Mouse (Mus musculus) brain, embryonic 14.5 days (tissue): ENCODE measurements around the gene Adamts9. TPM values are rescaled to one million over a fixed set of nuclear protein-coding genes. Genes with fewer than 3 reads are reported as not detected.

ENCODE experiments used
- DNase-seq: peaks from one replicate; pipeline ENCODE4 v3.0.0-alpha.2; 2011; ENCODE audit warnings: low read depth
- CTCF ChIP-seq: fragments of 200-500 bp; IDR thresholded peaks from 2 replicates; pipeline ENCODE4 v1.5.1; 2012; ENCODE audit warnings: inconsistent platforms, mild to moderate bottlenecking, moderate library complexity, borderline replicate concordance; ENCODE audit not compliant: insufficient read depth, insufficient read length; ENCODE audit errors: extremely low read depth
- POLR2A ChIP-seq: fragments of 200-500 bp; IDR thresholded peaks from 2 replicates; pipeline ENCODE4 v1.6.1; 2012; ENCODE audit warnings: mild to moderate bottlenecking, inconsistent platforms, borderline replicate concordance; ENCODE audit not compliant: poor library complexity, insufficient read depth, insufficient read length, severe bottlenecking; ENCODE audit errors: extremely low read depth
- polyA plus RNA-seq: library from polyadenylated mRNA; depleted of rRNA; stranded (reverse); fragments of >200 nt; gene quantifications from 2 replicates; pipeline ENCODE4 v1.2.3, GENCODE M21; 2012

Gene Adamts9
- polyA plus RNA-seq, 1 experiment = 4.2 TPM

DNA sequence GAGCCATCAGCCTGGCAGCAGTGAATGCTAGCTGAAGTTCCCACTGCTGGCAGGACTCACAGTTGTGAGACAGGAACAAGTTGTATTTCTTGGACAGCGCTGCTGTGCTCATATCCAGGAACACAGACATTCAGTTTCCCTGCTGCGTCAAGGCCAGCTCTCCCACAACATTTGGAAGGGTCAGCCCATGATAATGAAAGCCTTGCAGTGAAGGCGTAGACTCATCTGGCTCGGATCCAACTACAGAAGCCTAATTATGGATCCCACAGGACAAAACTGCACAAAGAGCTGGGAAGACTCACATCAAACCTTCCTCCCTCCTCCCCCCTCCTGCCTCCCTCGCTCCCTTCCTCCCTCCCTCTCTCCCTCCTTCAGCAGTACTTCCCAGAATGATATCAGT is 93.0 kb downstream of the Adamts9 start:
- DNase-seq = peak; percentile 95
- TF ChIP-seq POLR2A = no peak
- TF ChIP-seq CTCF = no peak

DNA sequence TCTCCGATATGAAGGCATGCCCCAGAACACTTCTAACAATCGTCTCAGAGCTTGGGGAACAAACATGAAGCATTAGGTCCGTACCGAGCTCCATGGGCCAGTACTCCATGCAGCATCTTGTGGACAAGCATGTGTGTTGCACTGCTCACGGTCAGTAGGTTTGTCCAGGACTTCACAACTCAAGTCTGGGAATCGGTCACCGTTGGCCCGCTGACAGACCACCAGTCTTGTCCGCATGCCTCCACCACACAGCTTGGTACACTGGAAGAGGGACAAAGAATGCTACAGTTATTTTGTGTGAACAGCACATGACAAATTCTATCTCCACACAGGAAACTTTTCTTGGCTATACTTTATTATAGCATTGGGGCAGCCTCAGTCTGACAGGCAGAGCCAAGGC is 94.1 kb downstream of the Adamts9 start:
- no peak for TF ChIP-seq POLR2A
- TF ChIP-seq CTCF = no peak
- DNase-seq = no peak

DNA sequence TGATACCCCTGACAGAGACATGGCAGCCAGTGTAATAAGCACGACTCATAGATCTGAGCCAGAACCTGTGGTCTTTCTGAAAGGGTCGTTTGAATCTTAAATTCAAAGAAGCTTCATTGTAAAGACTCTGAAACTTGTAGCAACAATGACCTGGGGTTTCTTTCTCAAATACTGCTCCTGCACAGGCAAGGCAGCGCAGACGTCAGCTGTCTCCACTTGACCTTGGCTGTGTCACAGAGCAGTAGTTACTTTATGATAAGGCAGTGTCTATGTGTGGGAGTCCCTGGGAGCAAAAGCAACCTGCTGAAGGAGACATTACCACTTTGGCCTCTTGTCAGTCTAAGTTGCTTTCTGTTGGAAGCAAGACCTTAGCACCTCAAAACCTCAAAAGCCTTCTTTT is 96.7 kb downstream of the Adamts9 start:
- TF ChIP-seq POLR2A (no peak), CTCF (no peak)

DNA sequence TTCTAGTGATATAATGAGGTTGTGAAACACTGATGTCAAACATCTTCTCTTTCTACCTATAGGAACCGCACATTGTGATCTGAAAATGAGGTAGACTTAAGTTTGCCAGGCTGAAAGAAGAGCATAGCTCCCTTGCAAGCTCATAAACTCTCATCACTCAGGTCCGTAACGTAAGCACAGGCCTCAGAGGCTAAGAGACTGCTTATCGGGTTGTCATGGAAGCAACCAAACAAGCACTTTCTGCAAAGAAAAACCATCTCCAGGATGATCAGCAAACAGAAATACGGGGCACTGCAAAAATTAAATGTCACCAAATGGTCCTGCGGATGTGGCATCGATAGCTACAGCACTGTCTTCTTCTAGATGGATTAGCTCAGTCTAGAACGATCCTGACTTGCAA is 97.4 kb downstream of the Adamts9 start:
- TF ChIP-seq CTCF (no peak), POLR2A (no peak)
- no peak for DNase-seq

More for the DNA sequence above, 96.7 kb downstream of the Adamts9 start:
- DNase-seq = no peak

DNA sequence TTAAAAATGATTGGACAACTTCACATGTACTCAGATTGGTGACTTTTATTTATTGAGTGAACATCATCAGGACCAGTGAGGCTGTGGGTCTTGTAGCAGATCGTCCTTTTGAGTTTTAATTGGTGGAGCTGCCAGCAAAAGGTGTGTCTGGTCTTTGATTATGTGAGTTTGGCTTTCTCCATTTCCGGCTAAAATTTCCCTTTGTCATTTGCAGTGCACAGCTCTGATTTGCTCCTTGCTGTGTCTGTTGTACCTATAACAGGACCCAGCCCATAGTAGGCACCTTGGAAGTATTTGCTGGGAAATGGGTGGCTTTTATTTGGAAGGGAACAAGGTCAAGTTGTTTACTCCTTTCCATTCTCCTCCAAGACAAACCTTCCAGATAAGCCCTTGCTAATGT is 99.8 kb downstream of the Adamts9 start:
- TF ChIP-seq CTCF (no peak), POLR2A (no peak)
- DNase-seq = no peak

DNA sequence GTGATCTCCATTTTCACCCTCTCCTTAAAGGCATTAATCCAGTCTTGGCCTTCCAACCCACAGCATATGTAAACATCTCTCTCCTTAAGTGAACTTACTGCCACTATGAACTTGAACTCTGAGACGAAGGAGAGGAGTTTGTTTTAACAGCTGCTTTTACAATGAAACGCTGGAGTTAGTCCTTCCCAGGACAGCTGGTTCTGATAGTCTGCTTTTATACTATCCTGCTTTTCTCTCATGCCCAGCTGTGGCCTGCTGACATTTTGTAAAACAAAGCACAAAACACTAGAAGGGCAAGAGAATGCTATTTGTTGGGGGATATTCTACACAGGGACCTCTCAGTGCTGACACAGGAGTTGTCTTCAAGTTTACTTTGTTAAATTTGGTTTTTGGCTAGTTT is 101.3 kb downstream of the Adamts9 start:
- no peak for TF ChIP-seq CTCF
- TF ChIP-seq POLR2A = no peak

DNA sequence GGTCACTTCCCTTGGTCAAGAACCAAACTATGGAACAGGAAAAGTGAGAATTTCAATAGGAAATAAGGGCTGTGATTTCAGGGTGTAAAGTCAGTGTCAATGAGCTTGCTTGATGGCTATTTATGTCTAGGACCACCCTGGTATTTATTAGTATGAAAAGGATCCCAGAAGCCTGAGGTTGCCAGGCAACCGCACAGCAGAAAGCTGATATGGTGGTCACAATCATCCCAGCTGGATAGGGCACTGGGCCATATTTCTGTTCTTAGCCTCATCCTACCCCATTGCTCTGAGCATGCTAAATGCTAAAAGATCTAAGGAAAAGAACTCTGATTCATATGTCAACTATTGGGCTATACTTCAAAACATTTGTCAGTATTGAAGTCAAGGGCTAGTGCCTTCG is 112.2 kb downstream of the Adamts9 start:
- no peak for TF ChIP-seq CTCF
- DNase-seq = no peak

More for the DNA sequence above, 101.3 kb downstream of the Adamts9 start:
- no peak for DNase-seq

DNA sequence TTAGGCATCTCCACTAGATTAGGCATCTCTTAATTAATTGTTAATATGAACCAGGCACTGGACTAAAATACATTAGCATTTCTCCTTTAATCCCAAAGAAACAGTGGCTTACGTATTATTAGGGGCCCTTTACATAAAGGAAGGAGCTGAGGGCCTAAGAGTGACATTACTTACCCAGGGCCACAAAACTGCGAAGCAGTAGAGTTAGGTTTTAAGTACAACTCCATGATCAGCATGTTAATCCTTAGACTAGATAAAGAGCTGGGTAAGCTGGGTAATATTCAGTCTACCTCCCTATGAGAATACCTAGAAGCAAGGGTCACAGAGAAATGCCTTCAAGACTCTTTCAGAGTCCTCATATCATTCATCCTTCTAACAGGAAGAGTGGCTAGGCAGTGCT is 114.1 kb downstream of the Adamts9 start:
- TF ChIP-seq CTCF (no peak), POLR2A (no peak)
- no peak for DNase-seq

DNA sequence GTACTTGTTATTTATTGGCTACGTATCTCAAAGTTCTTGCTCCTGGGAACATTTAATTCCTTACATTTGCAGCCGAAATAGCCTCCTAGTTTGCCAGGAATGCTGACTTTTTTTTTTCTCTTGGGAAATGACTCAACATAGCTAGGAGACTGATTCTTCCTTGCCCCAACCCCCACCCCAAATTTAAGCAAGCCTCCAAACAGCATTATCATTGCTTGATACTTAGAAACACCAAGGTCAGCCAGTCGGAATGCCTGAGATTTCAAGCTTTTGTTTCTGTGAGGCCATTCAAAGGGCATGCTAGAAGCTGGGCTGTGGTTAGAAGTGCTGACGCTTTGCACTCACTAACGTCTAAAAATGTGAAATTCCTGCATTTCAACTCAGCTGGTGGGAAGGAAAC is 115.9 kb downstream of the Adamts9 start:
- DNase-seq = no peak
- TF ChIP-seq POLR2A (no peak), CTCF (no peak)

DNA sequence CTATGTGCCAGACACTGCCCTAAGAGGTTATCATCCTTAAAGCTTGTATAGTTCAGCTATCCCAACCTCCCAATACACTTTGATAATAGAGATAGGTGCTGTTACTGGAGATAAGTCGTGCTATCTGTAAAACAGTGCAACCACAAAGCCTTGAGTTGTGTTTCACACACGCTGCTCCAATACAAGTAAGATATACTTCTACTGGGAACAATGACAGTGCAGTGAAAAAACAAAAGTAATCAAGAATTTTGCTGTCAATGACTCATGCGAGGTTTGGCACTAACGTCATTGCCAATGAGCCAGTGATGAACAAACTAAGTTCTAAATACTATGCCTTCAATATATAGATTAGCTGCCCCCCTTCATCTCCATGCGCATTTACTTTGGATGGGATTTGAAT is 116.7 kb downstream of the Adamts9 start:
- no peak for DNase-seq
- TF ChIP-seq POLR2A (no peak), CTCF (no peak)

DNA sequence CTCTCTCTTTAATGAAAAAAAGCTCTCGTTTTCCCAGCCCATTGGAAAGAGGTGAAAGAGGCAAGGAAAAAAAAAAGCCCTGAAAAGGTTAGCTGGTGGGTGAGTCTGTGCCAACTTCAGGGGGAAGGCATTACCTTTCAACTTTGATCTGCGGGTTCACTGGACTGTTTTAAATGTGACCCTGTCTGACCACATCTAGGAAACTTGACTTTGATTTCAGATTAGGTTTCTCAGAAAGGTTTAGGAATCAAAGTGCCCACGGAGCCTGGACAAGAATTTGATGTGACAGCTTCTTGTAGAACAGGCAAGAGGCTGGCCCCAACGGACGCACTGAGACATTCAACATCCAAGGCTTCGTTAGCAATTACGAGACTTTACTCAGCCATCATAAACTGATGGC is 119.3 kb downstream of the Adamts9 start:
- DNase-seq = peak; percentile 25

DNA sequence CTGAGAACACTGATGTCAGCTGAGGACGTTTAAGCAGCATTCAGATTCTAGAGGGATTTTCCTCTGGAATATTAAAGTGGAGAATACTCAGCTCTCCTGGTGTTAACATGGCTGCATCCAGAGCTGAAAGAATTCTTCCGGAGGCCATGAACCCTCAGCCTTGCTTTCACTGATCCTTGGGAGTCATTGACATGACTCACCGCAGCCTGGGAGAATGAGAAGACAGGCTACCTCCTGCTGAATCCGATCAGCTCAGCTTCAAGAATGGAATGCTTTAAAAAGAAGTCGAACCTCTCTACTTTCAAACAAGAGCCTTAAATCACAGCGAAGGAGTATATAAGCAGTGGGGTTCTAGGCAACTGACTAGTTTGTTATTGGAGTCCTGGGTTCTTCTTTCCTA is 121.3 kb downstream of the Adamts9 start:
- no peak for DNase-seq
- TF ChIP-seq CTCF = no peak

More for the DNA sequence above, 119.3 kb downstream of the Adamts9 start:
- TF ChIP-seq POLR2A (no peak), CTCF (no peak)

DNA sequence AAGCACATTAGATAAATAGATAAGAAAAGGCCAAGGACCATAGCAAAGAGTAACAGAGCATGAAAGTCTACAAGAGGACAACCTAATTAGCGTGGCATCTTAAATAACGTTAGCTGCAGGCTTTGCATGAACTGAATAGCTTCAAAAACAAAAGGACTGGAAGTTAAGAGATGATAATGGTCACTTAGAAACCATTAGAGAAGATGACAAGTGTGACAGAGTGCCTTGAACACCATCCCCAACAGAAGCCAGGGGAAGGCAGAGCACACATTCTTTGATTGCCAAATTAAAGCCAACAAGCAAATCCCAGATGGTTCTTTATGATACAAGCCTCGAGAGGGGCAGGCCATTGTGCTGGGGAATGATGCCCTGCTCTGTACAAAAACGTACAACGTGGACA is 121.7 kb downstream of the Adamts9 start:
- DNase-seq = peak; percentile 38
- TF ChIP-seq CTCF (no peak), POLR2A (no peak)
